Comparison of ENCODE assay signal across 14 mouse cellular contexts in the genomic region with DNA sequence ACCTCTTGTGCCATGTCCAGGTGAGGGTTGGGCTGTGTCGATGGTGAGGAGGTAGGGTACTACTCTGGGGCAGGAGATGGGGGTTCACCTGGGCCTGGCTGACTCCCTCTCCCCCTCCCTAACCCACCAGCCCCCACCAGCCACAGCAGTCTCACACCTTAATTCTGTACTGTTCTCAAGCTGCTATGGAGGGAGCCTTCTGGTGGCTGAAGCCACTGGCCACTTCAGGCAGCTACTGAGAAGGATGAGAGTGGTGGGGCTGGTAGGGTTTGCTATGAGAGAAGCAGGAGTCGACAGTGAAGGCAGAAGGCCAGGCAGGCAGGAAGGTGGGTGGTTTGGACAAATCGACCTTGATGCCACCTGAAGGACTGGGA.
"Had no signal": no experiment of that assay in that cellular context is flagged by ENCODE, and none has a peak within 500 bp of the region (broad histone marks: within the 10 kb centered on the region; RNA-seq: fewer than 3 reads in every experiment).

No protein-coding gene starts in this region.

- H3K9me3 ChIP-seq: limb, embryonic 15.5 days; liver, embryonic 12.5 days; midbrain, embryonic 10.5 days; neural tube, embryonic 13.5 days had no signal

- H3K9ac ChIP-seq: limb, embryonic 15.5 days; liver, embryonic 12.5 days; lung, embryonic 14.5 days; neural tube, embryonic 13.5 days had no signal

- H3K36me3 ChIP-seq: limb, embryonic 15.5 days; liver, embryonic 12.5 days; midbrain, embryonic 10.5 days; neural tube, embryonic 13.5 days had no signal

- H3K27ac ChIP-seq: limb, embryonic 15.5 days; liver, embryonic 12.5 days; midbrain, embryonic 10.5 days; neural tube, embryonic 13.5 days had no signal

- DNase-seq: kidney, adult 18-20 months; kidney, postnatal 10 days; kidney, postnatal 4 days; lung, embryonic 14.5 days; lung, postnatal 10 days; lung, postnatal 4 days; midbrain, embryonic 14.5 days; right cerebral cortex, adult 18-20 months; right cerebral cortex, postnatal 25 days; thymus, postnatal 36 days had no signal

- ATAC-seq: liver, embryonic 12.5 days had no signal

- H3K4me2 ChIP-seq: limb, embryonic 15.5 days; liver, embryonic 12.5 days; lung, embryonic 14.5 days; neural tube, embryonic 13.5 days had no signal

- H3K4me3 ChIP-seq: limb, embryonic 15.5 days; liver, embryonic 12.5 days; midbrain, embryonic 10.5 days; neural tube, embryonic 13.5 days had no signal

- H3K27me3 ChIP-seq: limb, embryonic 15.5 days; neural tube, embryonic 13.5 days had no signal
